8 mouse cellular contexts compared by ENCODE assay signal in genomic region chr14:30826174-30827140, GRCm38 (mm10). TPM values are rescaled to one million over a fixed set of nuclear protein-coding genes. Genes with fewer than 3 reads are reported as not detected.
DNase-seq lines count a peak whose midpoint lies in the region; ATAC-seq lines count a peak whose summit lies in the region.

No protein-coding gene starts in this region.

- H3K36me3 ChIP-seq in kidney, embryonic 15.5 days, result no peaks in the 10 kb centered on the region
- no peaks in the 10 kb centered on the region for H3K36me3 ChIP-seq in hindbrain, embryonic 11.5 days (ENCODE audit: control insufficient read depth, insufficient read depth, low read length)

- H3K4me2 ChIP-seq in kidney, embryonic 15.5 days, result peak overlapping the region; percentile 78
- H3K4me2 ChIP-seq in hindbrain, embryonic 11.5 days (replicated peaks; ENCODE audit: low read depth, low read length), result peak overlapping the region; percentile 76

- no peak for DNase-seq in kidney, adult 11 months
- peak; percentile 6 for DNase-seq in hindbrain, embryonic 11.5 days (ENCODE audit: low spot score)
- no peak for DNase-seq in c-Kit-positive CD71-positive TER-119-positive erythroid progenitor cells, embryonic 14.5 days (ENCODE audit: low spot score)
- DNase-seq in retina, embryonic 14.5 days (ENCODE audit: low spot score), result no peak
- DNase-seq in frontal cortex, postnatal 14 days (ENCODE audit: low spot score in 2 of 2), result no peak

- H3K4me1 ChIP-seq in kidney, embryonic 15.5 days, result peaks cover 39% of the 10 kb centered on the region
- no peaks in the 10 kb centered on the region for H3K4me1 ChIP-seq in hindbrain, embryonic 11.5 days (replicated peaks; ENCODE audit: control insufficient read depth, insufficient read depth, low read length)

- peak overlapping the region; percentile 92 for H3K9ac ChIP-seq in kidney, embryonic 15.5 days
- H3K9ac ChIP-seq in hindbrain, embryonic 11.5 days (ENCODE audit: low read depth, low read length), result peak overlapping the region; percentile 85

- peak; percentile 27 for ATAC-seq in kidney, embryonic 15.5 days (replicated peaks; ENCODE audit: low FRiP score)
- ATAC-seq in activated CD4-positive, CD25-positive, alpha-beta regulatory T cell, adult 4 months, result peak; percentile 29
- ATAC-seq in hindbrain, embryonic 11.5 days (ENCODE audit: low FRiP score), result peak; percentile 52
- peak; percentile 36 for ATAC-seq in megakaryocyte progenitor cell, adult 5-6 weeks (replicated peaks; ENCODE audit: poor library complexity)

- 16% methylated on average over 17 of the region's 17 CpGs for WGBS in kidney, embryonic 15.5 days
- WGBS in hindbrain, embryonic 11.5 days, result 19% methylated on average over 17 of the region's 17 CpGs

- H3K27me3 ChIP-seq in kidney, embryonic 15.5 days, result no peaks in the 10 kb centered on the region
- H3K27me3 ChIP-seq in hindbrain, embryonic 11.5 days (ENCODE audit: control insufficient read depth, insufficient read depth, low read length), result no peaks in the 10 kb centered on the region

- no peaks in the 10 kb centered on the region for H3K9me3 ChIP-seq in kidney, embryonic 15.5 days (replicated peaks)
- no peaks in the 10 kb centered on the region for H3K9me3 ChIP-seq in hindbrain, embryonic 11.5 days (ENCODE audit: control insufficient read depth, low read length)

- peak overlapping the region; percentile 97 for H3K4me3 ChIP-seq in kidney, embryonic 15.5 days (replicated peaks)
- H3K4me3 ChIP-seq in hindbrain, embryonic 11.5 days (ENCODE audit: low read depth, low read length), result peak overlapping the region; percentile 81

- no peak overlapping the region for H3K27ac ChIP-seq in kidney, embryonic 15.5 days
- H3K27ac ChIP-seq in hindbrain, embryonic 11.5 days (ENCODE audit: low read depth, low read length), result peak overlapping the region; percentile 54; the same call in 1 of the 2 replicates

RNA-seq across cellular contexts. Expression of gene Tmem110, which starts 1.1 kb away (rescaled TPM):
- 25.8 and 26.3 TPM in 2 replicates for polyA plus RNA-seq in kidney, embryonic 15.5 days (2015; fragmentation: Nextera tagmentation; extraction: Ambion mirVana)
- polyA plus RNA-seq in activated CD4-positive, CD25-positive, alpha-beta regulatory T cell, adult 4 months (2017; shearing (Covaris generic)), result 1 to 10 TPM; 4.9 to 5.7 TPM
- 17.2 and 23.3 TPM in 2 replicates for polyA plus RNA-seq in hindbrain, embryonic 11.5 days (2014; fragmentation: Nextera tagmentation; extraction: Ambion mirVana)
- 7.1 and 10.9 TPM in 2 replicates for total RNA-seq in megakaryocyte progenitor cell, adult 5-6 weeks (2015)
- total RNA-seq in megakaryocyte progenitor cell, adult 5-6 weeks (2017), result 6.4 and 9.8 TPM in 2 replicates

RNA-seq across cellular contexts. Expression of gene Mustn1, which starts 52.5 kb away (rescaled TPM):
- 5.0 and 5.3 TPM in 2 replicates for polyA plus RNA-seq in kidney, embryonic 15.5 days (2015; fragmentation: Nextera tagmentation; extraction: Ambion mirVana)
- 1 to 10 TPM in 1 of 2 experiments, under 1 TPM in 1; 0.68 to 1.8 TPM for polyA plus RNA-seq in activated CD4-positive, CD25-positive, alpha-beta regulatory T cell, adult 4 months (2017; shearing (Covaris generic))
- polyA plus RNA-seq in hindbrain, embryonic 11.5 days (2014; fragmentation: Nextera tagmentation; extraction: Ambion mirVana), result 0.94 and 1.2 TPM in 2 replicates
- total RNA-seq in megakaryocyte progenitor cell, adult 5-6 weeks (2015), result 0.47 and 0.49 TPM in 2 replicates
- total RNA-seq in megakaryocyte progenitor cell, adult 5-6 weeks (2017), result 0.27 and 0.50 TPM in 2 replicates

RNA-seq across cellular contexts. Expression of gene Itih4, which starts 59.8 kb away (rescaled TPM):
- 0.93 and 1.6 TPM in 2 replicates for polyA plus RNA-seq in kidney, embryonic 15.5 days (2015; fragmentation: Nextera tagmentation; extraction: Ambion mirVana)
- polyA plus RNA-seq in activated CD4-positive, CD25-positive, alpha-beta regulatory T cell, adult 4 months (2017; shearing (Covaris generic)), result not detected
- polyA plus RNA-seq in hindbrain, embryonic 11.5 days (2014; fragmentation: Nextera tagmentation; extraction: Ambion mirVana), result not detected in 2 replicates
- total RNA-seq in megakaryocyte progenitor cell, adult 5-6 weeks (2015), result not detected in 2 replicates
- not detected in 2 replicates for total RNA-seq in megakaryocyte progenitor cell, adult 5-6 weeks (2017)
